Mouse (Mus musculus) erythroblast, embryonic 14.5 days (primary cell): ENCODE data around the gene Crygn.

Experiments
- GATA1 ChIP-seq: IDR thresholded peaks from 2 replicates; pipeline ENCODE4 v1.6.1; 2012; ENCODE audit warnings: low read length, inconsistent platforms, mixed read lengths
- TAL1 ChIP-seq: IDR thresholded peaks from 3 replicates; pipeline ENCODE4 v1.6.1; 2012; ENCODE audit warnings: low read length, inconsistent platforms, mixed read lengths

DNA sequence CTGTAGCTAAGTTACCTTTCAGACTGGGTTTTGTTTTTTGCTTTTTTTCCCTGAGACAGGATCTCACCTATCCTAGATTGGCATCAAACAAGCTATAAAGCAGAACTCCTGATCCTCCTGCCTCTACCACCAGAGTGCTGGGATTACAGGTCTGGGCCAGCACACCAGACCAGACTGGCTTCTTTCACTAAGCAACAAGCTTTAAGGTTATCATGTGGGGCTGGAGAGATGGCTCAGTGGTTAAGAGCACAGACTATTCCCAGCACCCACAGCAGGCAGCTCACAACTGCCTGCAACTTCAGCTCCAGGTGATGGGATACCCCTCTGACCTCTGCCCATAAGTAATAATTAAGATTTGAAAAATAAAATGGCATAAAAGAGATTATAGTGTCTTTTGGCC lies 21.5 kb upstream of the Crygn start:
- TF ChIP-seq GATA1: no peak
- TF ChIP-seq TAL1: no peak
